Mouse (Mus musculus) T-helper 1 cell (primary cell): ENCODE results near the gene Rin2.

Experiments
- in situ Hi-C: fragments of 300-600 bp; cut with MboI, MseI; formaldehyde crosslinking; loops from one replicate; pipeline ENCODE4 v1.15.1; 2025; ENCODE audit warnings: high pct_unique_total_duplicates

Rin2 gene

DNA sequence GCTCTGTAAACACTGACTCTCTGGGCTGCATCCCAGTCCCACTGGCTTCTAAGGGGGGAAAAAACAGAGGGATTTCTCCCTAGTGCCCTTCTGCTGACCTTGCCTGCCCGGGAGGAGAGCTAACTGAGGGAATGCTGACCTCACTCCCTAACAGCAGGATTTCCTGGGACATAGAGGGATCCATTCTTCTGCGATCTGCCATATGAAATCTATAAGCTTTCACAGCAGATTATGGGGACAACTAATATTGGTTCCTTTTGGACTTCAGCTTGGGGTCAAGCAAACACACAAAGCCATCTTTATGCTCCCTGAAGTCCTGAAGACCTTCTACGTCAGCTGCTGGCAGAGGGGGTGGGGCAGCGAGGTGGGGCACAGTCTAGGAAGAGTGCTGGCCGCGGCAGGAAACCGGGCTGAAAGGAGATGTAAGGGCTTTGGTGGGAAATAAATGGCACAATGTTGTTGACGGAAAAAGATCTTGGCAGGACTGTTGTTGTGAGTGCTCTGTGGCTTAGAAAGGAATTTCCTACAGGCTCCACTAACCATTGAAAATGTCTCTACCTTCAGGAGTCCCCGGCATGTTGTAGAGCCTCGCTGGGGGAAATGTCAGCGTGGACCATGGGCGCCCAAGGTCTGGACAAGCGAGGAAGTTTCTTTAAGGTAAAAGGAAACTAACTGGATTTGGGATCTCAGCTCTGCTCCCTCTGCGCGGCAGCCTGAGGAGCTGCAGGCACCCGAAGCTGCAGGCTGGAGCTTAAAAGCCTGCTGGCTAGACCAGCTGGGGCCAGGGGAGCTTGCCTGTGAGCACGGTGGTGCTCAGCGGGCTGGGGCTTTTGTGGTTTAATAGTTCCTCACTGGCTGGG is 111.0 kb downstream of the Rin2 start:
- in situ Hi-C loops, result no loop called here

GRCm38 (mm10) chr2:145786618-145786932 is 111.6 kb downstream of the Rin2 start:
- in situ Hi-C loops, result no loop called here

- in situ Hi-C loops, result no loop called here
Measured at GRCm38 (mm10) chr2:145787486-145787885, 112.5 kb downstream of the Rin2 start.

DNA sequence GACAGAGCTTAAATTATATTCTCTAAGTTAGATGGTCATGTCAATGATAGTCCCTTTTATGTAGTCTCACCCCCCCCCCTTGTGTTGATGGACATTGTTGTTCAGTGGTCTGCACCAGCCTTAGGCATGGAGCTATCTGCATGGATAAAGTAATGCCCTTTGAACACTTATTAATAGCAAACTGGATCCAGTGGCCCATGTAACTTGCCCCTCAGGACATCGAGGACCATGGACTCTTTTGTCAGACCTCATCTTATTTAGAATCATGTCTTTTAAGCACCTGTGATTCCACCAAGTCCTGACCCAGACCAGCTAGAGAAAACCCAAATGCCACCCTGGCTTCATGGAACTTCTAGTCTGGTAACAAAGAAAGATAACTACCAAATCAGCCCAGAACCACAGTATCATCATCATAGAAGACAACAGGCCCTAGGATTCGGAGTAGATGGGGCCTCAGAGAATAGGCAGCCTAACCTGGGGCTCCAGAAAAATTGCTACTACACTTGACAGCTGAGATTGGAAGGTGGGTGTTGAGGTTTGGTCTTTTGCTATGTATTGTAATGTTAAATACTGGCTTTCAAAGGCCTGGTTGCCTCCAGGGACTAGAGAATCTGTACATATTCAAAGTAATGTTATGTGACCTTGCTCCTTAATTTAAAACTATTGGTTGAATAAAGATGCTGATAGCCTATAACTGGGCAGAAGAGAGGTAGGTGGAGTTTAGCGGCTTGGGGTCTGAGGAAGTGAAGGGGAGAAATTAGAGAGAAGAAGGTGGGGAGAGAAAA is 113.7 kb downstream of the Rin2 start:
- in situ Hi-C loops, result no loop called here

- in situ Hi-C loops, result no loop called here
Measured at GRCm38 (mm10) chr2:145793702-145794101, 118.7 kb downstream of the Rin2 start.

- in situ Hi-C loops, result no loop called here
Measured at GRCm38 (mm10) chr2:145794318-145794954, 119.4 kb downstream of the Rin2 start.

DNA sequence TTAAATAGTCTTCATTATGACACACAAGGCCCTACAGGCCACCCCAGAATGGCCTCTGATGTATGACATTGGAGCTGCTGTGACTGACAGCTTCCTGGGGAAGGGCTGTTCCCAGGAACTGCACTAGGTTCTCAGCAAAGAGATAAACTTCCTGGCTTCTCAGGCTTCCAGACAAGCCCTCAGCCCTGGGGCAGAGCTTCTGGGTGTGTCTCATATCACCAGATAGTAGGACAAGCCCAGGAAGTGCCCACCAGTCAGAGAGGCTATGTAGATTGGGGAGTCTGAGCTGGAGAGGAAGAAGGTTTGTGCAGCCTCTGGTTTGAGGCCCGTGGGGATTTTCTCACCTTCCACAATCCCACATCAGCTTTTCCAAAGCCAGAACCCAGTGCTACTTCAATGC is 122.8 kb downstream of the Rin2 start:
- in situ Hi-C loops, result no loop called here

DNA sequence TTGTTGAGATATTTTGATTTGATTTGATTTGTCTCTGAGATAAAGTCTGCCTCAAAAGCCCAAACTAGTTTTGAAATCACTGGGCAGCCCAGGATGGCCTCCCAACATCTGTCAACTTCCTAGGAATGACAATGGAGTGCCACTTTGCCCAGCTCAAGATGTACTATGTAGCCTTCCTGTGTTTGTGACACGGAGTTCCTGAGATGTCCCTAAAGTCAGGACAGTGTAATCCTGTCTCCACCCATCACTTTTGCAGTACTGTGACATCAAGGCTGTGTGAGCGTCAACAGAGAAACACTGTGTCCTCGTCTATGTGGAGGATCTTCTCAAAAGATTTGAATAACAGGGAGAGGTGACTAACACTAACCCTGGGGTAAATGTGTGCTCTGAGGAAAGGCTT is 123.9 kb downstream of the Rin2 start:
- in situ Hi-C loops, result no loop called here

DNA sequence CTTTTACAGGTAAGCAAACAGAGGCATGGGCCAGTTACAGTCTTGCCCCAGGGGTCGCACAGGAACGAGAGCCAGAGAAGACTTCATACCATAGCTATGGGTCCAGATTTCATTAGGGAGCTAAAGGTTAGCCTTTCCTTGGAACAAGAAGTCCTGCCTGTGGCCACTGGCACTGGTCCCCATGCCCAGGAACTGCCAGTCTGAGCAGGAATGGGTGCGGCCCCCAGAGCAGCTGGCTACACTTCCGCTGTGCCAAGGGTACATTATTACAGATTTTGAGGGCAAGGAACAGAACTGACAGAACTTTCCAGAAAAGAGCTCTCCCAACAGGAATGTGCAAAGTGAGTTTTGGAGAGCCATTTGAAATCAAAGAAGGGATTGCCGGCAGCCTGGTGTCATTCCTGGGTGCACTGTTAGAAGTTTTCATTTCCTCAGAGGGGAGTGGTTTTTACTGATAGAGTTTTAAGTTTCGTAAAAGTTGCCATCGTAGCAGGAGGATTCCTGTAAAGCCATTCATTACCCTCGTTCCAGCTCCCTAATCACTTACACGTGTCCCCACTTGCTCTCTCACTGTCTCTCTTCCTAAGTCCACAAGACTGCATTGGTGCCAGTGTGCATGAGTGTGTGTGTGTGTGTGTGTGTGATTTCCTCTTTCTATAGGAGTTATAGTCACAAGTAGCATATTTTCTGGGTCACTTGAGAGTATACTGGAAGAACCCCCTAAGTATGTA is 126.5 kb downstream of the Rin2 start:
- in situ Hi-C loops, result loop anchor here (5.0 kb wide), 1 partner anchor 84 kb away; no protein-coding TSS in a partner anchor

GRCm38 (mm10) chr2:145802626-145803025 is 127.6 kb downstream of the Rin2 start:
- in situ Hi-C loops, result loop anchor here (5.0 kb wide), 1 partner anchor 85 kb away; no protein-coding TSS in a partner anchor

DNA sequence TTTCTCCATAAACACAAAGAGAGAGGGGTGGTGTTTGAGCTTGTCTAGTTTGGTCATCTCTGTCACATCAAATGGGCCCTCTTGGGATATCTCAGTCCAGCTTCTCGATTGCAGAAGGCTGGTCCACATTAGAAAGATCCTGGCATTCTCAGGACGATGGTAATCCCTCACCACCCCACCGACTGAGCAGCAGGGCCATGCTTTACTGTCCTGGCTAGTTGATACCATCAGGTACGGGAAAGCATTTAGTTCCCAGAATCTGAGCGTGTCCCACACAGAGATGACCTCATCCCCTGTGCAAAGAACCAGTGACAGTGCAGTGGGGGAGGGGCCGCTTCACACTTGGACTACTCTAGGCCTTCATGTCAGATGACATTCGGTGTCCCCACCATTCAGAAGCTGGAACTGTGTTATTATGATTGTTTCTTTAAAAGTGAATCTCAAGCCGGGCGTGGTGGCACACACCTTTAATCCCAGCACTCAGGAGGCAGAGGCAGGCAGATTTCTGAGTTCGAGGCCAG is 128.9 kb downstream of the Rin2 start:
- in situ Hi-C loops, result loop anchor here (5.0 kb wide), 1 partner anchor 87 kb away; no protein-coding TSS in a partner anchor

DNA sequence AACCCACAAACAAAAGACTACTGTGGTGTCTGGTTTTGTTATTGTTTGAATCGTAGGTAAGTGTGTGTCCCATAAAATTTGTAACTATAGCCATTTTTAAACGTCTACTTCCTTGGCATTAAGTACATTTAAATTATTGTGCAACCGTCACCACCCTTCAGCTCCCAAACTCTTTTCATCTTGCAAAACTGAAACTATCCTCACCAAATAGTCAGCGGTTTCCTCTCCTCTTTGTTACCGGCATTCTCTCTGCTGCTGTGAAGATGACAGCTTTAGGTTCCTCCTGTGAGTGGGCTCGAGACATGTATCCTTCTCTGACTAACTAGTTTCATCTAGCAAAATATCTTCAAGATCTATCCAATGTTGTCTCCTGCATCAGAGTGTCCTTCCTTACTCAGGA is 129.5 kb downstream of the Rin2 start:
- in situ Hi-C loops, result loop anchor here (5.0 kb wide), 1 partner anchor 87 kb away; no protein-coding TSS in a partner anchor

DNA sequence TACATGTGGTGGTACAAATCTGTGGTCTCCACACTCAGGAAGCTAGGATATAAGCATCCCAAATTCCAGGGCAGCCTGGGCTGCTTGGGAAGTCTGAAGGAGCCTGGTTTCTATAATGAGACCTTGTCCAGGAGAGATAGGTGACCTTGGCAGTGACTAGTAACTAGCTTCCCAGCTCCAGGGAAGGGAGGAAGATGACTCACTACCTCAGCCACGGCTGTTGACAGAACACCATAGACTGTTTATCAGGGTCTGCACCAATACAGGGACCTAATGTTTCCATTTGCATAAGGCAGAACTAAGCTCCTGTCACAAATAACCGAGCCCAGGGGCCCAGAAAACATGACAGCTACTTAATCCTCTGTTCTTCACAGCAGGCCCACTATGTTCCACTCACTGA is 132.3 kb downstream of the Rin2 start:
- in situ Hi-C loops, result no loop called here

DNA sequence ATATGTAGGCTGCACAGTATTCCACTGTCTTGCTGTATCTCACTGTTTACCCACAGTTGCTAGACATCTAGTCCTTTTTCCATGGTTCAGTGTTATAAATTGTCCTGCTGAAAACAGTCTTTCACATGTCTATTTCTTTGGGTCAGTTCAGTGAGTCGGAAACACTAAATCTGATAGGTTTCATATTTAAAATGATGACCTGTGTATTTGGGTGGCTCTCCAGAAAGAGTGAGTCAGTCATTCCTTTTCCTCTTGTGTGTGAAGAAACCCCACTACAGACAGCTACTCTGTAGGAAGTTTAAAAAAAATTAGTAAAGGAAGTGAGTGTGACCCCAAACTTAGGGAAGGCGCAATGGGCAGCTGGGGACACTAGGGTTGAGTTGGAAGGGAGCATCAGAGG is 133.2 kb downstream of the Rin2 start:
- in situ Hi-C loops, result no loop called here

DNA sequence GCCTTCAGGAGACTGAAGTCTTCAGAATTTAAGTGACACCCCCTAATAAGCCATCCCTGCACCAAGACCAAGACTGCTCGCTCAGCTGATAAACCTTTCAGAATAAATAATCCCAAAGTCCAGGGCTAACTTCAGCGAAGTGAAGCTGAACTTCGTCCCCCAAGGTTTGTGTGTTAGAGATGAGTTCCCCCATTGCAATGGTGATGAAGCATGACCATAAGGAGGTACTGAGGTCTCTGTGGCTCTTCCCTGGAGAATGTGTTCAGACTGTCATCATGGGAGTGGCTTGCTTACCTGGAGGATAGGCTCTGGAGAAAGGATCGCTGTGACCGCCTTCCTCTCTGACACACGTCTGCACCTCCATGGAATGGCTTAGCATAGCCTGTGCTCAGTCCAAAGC is 133.7 kb downstream of the Rin2 start:
- in situ Hi-C loops, result no loop called here

DNA sequence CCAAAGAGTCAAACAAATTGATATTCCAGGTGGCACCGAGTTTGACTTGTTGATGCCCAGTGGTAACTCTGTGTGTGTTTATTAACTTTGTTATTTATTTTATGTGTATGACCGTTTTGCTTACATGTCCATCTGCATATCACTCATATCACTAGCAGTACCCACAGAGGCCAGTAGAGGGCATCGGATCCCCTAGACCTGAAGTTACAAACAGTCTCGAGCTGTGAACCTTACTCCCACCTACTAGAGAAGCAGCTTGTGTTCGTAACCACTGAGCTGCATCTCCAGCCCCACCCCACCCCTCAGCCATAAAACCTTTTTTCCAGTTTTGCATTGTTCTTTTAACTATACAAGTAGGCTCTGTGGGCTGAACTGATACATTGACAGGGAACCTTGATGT is 135.7 kb downstream of the Rin2 start:
- in situ Hi-C loops, result no loop called here

DNA sequence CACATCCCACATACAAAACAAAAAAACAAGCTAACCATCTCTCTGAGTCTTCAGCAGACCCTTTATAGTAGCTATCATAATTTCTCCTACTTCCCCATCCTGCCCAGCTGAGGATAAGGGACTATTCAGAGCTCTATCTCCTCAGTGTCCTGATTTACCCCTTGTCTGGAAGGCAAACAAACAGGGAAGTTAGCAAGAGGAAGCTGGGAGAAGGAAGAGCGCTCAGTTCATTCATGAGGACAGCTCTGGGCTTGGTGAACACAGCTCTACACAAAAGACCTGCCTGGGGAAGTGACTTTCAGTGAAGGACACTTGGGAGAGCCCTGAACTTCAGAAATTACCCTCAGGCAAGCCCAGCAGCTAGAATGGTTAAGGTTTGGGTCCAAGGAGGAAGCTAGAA is 137.8 kb downstream of the Rin2 start:
- in situ Hi-C loops, result no loop called here

DNA sequence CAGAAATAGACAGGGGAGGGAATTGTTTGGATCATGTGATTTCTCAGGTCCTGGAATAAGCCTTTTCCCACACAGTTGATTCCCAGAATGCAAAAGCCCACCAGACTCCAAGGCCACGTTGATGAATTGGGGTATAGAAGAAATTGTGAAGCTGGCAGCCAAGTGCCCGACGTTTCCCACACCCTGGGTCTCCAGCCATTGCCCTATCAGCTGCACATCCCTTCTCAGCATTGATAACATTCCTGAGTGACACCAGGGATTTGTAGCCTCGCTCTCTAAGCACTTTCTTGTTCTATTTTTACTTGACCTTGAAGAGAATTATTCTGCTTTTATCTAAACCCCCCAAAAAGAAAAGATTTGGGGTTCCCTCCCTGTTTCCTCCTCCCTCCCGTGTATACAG is 142.2 kb downstream of the Rin2 start:
- in situ Hi-C loops, result no loop called here

GRCm38 (mm10) chr2:145822013-145822782 is 147.2 kb downstream of the Rin2 start:
- in situ Hi-C loops, result no loop called here
